Mouse (Mus musculus): ENCODE data around the gene Ap2a2.
"Not testable (repeated sequence)": the region's sequence is repeated elsewhere in the genome, so short reads cannot be mapped to it uniquely, and the experiment has no call there.

Gene Ap2a2

GRCm38 (mm10) chr7:141661481-141661880, 99.5 kb downstream of the Ap2a2 start:
- ChIA-PET POLR2A (interaction anchor here in 2 of 4 experiments (0.9 to 1.3 kb wide), 2 partner anchors 10 to 100 kb away, joined by 3 to 5 read pairs; no protein-coding TSS in a partner anchor), CTCF (interaction anchor here in 1 of 4 experiments (0.7 kb wide), 1 partner anchor 434 kb away, joined by 7 read pairs; no protein-coding TSS in a partner anchor)

- ChIA-PET CTCF (interaction anchor here in 1 of 4 experiments (0.5 kb wide), 1 partner anchor 267 kb away, joined by 8 read pairs; no protein-coding TSS in a partner anchor), POLR2A (interaction anchor here in 2 of 4 experiments (0.7 to 1.3 kb wide), 2 partner anchors 8 to 11 kb away, joined by 3 to 5 read pairs; no protein-coding TSS in a partner anchor)
Measured at GRCm38 (mm10) chr7:141662223-141662622, 100.2 kb downstream of the Ap2a2 start.

- ChIA-PET CTCF (interaction anchor here in 3 of 4 experiments (0.5 to 2.9 kb wide), 14 partner anchors 8 to 618 kb away, joined by 3 to 24 read pairs (median 4); no protein-coding TSS in a partner anchor), POLR2A (interaction anchor here in 3 of 4 experiments (0.7 to 1.5 kb wide), 6 partner anchors 8 to 197 kb away, joined by 3 to 5 read pairs (median 4); partner anchors contain the start of gene Ap2a2 (in 1 of the 3))
Measured at GRCm38 (mm10) chr7:141666190-141666589, 104.2 kb downstream of the Ap2a2 start.

GRCm38 (mm10) chr7:141669097-141669496, 107.1 kb downstream of the Ap2a2 start:
- POLR2A ChIA-PET, result not testable (repeated sequence)
- CTCF ChIA-PET, result interaction anchor here in 2 of 4 experiments (0.6 to 0.7 kb wide), 2 partner anchors 10 to 274 kb away, joined by 3 to 5 read pairs; no protein-coding TSS in a partner anchor

GRCm38 (mm10) chr7:141670999-141671398, 109.0 kb downstream of the Ap2a2 start:
- CTCF ChIA-PET, result interaction anchor here (0.6 to 2.0 kb wide), 21 partner anchors 11 to 645 kb away, joined by 3 to 18 read pairs (median 4); no protein-coding TSS in a partner anchor
- POLR2A ChIA-PET, result interaction anchor here (0.5 to 1.4 kb wide), 6 partner anchors 29 to 1342 kb away, joined by 3 to 9 read pairs (median 4); partner anchors contain the start of gene Ap2a2 (in 1 of the 4)

GRCm38 (mm10) chr7:141671626-141672291, 109.8 kb downstream of the Ap2a2 start:
- CTCF ChIA-PET, result interaction anchor here in 3 of 4 experiments (0.6 to 2.0 kb wide), 10 partner anchors 13 to 584 kb away, joined by 3 to 18 read pairs (median 6); no protein-coding TSS in a partner anchor
- POLR2A ChIA-PET, result interaction anchor here in 2 of 4 experiments (0.5 to 1.4 kb wide), 2 partner anchors 110 to 544 kb away, joined by 3 to 4 read pairs; partner anchors contain the start of gene Ap2a2 (in 1 of the 2)

GRCm38 (mm10) chr7:141678922-141679321, 116.9 kb downstream of the Ap2a2 start:
- CTCF ChIA-PET, result no interaction called here
- POLR2A ChIA-PET, result interaction anchor here in 1 of 4 experiments (1.1 kb wide), 1 partner anchor 14 kb away, joined by 6 read pairs; no protein-coding TSS in a partner anchor

Measured in embryonic stem cell, embryonic (primary cell).